Mouse (Mus musculus) kidney, postnatal 14 days (tissue): ENCODE measurements around the gene Ift43.
A peak's percentile ranks its signal among the peaks of the same experiment; 100 is the strongest.

ENCODE experiments used
- DNase-seq: peaks from one replicate; pipeline ENCODE4 v3.0.0; 2022; ENCODE audit warnings: mixed read lengths

Gene Ift43

DNA sequence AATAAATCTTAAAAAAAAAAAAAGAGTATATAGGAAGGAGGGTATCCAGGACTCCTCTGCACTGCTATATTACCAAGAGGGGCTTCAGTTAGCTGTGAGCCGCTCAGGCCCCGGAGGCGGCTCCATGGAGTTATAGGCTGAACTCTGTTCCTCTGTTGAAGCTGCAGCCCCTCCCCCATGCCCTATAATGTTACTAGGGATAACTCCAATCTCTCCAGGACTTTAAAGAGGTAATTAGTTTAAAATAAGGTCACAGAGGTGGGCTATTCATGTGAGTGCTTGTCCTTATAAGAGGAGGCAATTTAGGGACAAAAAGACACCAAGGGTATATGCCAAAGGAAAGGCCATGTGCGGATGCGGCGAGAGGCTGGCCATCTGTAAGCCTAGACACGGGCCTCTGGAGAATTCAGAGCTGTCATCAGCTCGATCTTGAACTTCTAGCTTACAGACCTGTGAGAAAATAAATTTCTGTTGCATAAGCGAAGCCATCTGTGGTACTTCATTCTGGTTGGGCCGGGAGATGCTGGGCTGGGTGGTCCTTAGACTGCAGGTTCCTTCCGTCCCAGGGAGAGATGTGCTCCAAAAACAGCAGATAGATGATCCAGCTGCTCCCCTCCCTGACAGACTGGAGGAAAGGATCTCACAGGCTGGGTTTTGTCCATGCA, 94.5 kb downstream of the Ift43 start:
- DNase-seq = no peak

DNA sequence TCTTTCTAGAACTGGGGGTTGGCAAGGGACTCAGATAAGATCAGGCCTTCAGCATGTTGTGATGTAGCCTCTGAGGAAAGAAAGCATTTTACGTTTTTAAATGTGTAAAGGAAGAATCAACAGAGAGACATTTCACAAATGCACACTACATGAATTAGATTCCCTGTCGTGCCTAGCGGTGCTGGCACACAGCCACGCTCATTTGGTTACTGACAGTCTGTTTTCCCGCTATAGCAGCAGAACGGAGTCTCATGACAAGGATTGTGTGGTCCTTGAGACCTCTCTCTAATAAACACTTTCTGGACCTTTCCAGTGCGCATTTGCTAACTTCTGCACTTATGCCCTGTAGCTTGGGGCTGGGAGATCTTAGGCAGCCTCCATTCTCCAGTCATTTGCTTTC, 96.9 kb downstream of the Ift43 start:
- DNase-seq = no peak

DNA sequence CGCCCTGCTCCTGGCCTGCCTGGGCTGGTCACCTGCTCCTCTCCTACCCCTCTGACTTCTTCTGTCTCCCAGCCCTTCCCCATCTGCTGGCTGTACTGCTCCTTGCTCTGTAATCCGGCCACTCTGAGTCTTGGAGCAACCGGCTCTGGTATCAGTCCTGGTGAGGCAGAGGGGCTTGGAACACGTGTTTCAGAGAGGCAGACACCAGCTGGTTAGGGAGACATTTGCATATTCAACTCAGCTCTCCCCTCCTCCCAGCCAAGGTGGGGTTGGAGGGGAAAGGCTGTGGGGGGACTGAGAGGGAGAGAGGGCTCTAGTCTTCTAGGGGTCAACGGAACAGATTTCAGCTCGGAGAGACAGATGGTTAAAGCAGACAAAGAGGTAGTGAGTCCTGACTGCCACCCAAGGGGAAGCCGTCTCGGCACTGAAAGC, 99.0 kb downstream of the Ift43 start:
- no peak for DNase-seq

DNA sequence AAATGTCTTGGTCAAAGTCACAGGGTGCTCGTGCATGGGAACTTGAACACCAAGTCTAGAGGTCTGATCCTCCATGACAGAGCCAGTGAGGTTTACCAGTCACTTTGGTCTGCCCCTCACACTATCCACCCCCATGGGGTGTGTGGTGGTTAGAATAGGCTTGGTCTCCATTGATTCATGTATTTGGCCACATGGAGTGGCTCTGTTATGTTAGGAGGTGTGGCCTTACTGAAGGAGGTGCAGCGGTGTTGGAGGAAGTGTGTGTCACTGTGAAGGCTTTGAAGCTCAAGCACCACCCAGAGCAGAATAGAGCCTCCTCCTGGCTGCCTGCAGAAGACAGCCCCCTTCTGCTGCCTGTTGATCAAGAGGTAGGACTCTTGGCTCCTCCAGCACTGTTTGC, 99.5 kb downstream of the Ift43 start:
- no peak for DNase-seq

DNA sequence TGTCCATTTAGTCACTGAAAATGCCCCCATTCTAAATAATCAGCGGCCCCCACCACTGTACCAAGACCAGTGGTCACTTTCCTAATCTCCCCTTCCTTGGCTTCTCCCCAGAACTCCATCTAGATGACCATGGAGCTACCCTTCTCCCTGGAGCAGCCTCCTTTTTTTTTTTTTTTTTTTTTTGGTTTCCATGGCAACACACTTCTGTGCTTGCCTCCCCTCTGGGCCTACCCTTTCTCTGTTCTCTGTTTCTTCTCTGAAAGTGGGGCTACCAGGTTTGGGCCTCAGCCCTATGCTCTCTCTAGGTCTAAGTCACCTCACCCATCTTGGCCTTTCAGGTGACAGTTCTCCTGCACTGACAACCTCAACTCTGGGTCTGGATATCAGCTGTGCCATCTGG, 100.1 kb downstream of the Ift43 start:
- no peak for DNase-seq

DNA sequence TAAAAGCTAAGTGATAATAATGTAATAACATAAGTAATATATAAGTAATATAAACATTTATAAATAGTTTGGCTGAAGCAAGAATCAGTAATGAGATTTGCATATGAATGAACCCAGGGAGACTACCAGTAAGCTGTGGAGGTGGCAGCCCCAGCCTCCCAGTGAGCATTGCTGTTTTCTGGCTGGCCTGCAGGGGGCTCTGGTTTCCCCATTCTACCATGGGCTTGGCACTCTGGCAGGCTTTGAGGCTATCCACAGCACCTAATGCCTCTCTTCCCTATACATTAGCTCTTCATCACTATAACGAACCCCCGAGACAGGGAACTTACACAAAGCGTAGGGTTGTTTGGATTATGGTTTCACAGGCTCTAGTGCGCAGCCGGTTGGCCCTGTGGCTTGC, 105.8 kb downstream of the Ift43 start:
- DNase-seq = no peak

DNA sequence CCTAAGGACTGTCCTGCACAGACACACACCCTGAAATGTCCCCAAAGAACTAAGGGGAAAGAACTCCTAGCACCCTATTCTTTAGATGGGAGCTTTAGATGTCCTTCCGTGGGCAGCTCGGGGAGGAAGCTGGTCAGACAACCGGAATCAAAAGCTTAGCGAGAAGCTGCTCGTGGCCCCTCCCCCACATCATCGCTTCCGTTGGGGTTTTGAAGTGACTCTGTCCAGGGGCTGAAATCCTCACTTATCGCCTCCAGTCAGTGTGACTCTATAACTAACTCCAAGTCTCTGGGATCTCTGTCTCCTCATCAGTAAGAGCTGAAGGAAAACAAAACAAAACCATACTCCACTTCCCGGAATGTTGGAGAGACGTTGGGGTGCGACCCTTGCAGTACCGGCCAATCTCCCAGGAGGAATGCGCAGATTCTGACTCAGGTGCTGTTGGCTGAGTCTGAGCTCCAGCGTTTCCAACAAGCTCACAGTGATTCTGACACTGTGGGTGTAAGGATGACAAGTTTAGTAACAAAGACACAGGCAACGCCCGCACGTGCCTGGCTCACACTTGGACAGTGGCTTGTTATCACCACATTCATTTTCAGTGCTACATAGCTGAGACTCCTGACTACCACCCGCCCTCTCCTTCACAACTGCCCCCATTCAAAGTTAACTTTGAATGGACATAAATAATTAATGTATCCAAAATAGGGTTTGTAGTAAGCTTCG, 107.4 kb downstream of the Ift43 start:
- DNase-seq = peak; percentile 17

DNA sequence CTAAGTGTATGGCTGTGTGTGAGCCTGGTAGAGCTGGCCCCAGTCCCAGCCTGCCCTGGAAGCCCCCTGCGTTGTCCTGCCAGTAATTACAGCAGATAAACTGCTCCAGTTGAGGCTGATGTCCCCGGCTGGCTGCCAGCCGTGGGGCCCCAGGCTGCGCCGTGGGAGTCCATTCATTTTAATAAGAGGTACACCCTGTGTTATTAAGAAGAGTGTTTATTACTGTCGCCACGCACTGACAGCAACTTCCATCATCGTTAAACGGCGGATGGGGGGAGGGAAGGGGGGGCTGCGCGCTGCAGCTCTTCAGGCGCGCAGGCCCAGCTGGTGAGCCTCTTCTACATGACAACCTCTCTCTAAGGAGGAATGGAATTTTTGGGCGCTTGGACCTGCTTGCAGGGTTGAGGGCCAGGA, 109.7 kb downstream of the Ift43 start:
- no peak for DNase-seq

DNA sequence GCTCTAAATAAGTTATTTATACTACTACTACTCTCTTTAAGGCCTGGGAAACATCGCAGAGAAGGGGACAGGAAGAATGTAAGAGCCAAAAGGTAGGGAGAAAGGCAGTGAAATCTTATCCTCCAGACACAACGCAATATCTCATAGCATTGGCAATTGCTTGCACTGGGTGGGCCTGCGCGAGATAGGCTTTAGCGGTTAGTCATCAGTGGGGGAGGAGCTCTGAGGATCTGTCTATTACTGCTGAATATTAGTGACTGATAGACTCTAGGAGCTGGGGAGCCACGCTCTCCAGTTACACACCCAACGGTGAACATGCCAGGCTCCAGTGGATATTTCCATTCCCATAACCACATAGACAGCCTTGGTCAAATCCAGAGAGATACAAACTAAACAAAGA, 114.6 kb downstream of the Ift43 start:
- no peak for DNase-seq

DNA sequence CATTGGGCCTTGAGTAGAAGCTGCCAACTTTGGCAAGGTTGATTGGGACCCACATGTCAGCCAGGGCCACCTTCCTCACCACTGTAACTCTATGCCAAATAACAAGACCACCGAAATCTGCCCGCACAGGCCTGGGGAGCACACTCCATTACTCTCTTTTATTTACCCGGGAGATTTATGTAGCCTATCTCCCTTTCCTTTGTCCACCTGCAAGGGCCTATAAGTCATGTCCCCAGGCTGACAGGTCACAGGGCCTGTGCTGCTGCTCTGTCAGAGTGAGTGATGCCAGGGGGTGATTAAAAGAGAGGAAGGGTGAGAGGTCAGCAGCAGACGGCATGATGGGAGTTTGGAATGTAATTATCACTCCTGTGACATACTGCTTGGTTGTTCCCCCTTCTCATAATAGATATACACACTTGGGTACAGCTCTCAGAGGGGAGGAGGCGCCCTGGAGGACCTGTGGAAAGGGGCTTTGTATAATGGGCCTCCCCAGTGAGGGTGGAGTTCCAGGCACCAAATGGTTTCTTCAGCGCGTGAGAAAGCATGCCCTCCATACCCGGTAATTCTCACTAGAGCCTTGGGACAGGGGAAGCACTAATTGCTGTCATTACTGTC, 121.2 kb downstream of the Ift43 start:
- DNase-seq = no peak

DNA sequence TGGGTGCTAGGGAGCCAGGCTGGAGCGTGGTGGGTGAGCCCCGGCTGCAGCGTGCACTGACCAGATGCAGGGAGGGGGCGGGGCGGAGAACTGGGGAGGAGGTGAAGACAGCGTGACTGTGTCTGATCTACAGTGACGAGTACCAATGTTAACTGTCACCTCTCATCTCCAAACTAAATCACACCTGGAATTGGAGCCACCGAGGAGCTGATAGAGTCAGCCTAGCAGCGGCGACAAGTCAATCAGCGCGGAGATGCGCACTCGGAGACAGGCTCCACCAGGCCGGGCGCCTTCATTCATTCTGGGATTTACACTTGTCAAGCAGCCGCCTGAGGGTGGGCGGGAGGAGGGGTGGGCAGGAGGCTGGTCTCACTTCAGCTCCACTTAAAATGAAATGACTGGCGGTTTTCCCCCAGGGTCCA, 128.8 kb downstream of the Ift43 start:
- no peak for DNase-seq
